Mouse (Mus musculus): ENCODE measurements at regions not wholly inside any gene's neighbourhood (a gene's known extent, or its start where the extent isn't known, plus 50 kb on each side); places are given as distances from the start of the nearest gene placed in this dataset.

- no peak for TF ChIP-seq CTCF (IDR thresholded peaks at IDR 0.05; ENCODE audit: low read depth)
- no peak for TF ChIP-seq EP300 (optimal IDR thresholded peaks at IDR 0.05)
Measured at GRCm38 (mm10) chr7:123747986-123748385, 234.7 kb upstream of the Hs3st4 start.

Measured in stomach, postnatal 0 days (tissue).